Mouse (Mus musculus) heart, postnatal 25 days (tissue): ENCODE data around the gene 1700015G11Rik. TPM values are rescaled to one million over a fixed set of nuclear protein-coding genes. Genes with fewer than 3 reads are reported as not detected.

Experiments used
- DNase-seq: peaks from one replicate; pipeline ENCODE4 v3.0.0; 2022; ENCODE audit warnings: low spot score
- intact Hi-C: fragments of 180-260 bp; cut with DNase I; formaldehyde crosslinking; loops from one replicate; pipeline ENCODE4 v1.15.1; 2025
- total RNA-seq, 2 experiments: library from RNA; stranded (reverse); gene quantifications; 2 replicates each; pipeline ENCODE4 v1.2.3; 2021

1700015G11Rik gene
- total RNA-seq, 2 experiments from 2014 or later, result not detected

GRCm38 (mm10) chr7:51972252-51972855 is 43.2 kb downstream of the 1700015G11Rik start:
- intact Hi-C loops, result loop anchor here (2.0 to 10.0 kb wide), 3 partner anchors 108 to 354 kb away; partner anchors contain the start of genes Fancf and Gas2
- no peak for DNase-seq

- no peak for DNase-seq
- intact Hi-C loops, result no loop called here
These were observed 46.1 kb downstream of the 1700015G11Rik start for GRCm38 (mm10) chr7:51969379-51969778.

- intact Hi-C loops, result no loop called here
- no peak for DNase-seq
These were observed 47.9 kb downstream of the 1700015G11Rik start for GRCm38 (mm10) chr7:51967581-51967980.

- intact Hi-C loops, result no loop called here
- DNase-seq, result no peak
These were observed 50.8 kb downstream of the 1700015G11Rik start for GRCm38 (mm10) chr7:51964681-51965080.

GRCm38 (mm10) chr7:51962219-51962952 is 53.1 kb downstream of the 1700015G11Rik start:
- intact Hi-C loops, result no loop called here
- no peak for DNase-seq

Other genes with a start within 250 kb of the 1700015G11Rik start
- 1 to 10 TPM; 6.4 to 7.5 TPM for gene Gas2, start 153.7 kb downstream of the 1700015G11Rik start, total RNA-seq
- gene Fancf, start 153.5 kb downstream of the 1700015G11Rik start, total RNA-seq, result 1 to 10 TPM; 2.0 to 2.4 TPM
- 10 to 100 TPM; 22.7 to 23.7 TPM for gene Svip, start 9.7 kb downstream of the 1700015G11Rik start, total RNA-seq